Mouse (Mus musculus) intestine, postnatal 0 days (tissue): ENCODE results near the gene Atp8a2. TPM values are rescaled to one million over a fixed set of nuclear protein-coding genes. Genes with fewer than 3 reads are reported as not detected.

Source experiments
- ATAC-seq: fragments of 200-750 bp; cut with Nextera tagmentation; 2 replicates; pipeline ENCODE4 v1.8.0; 2017; ENCODE audit warnings: mild to moderate bottlenecking, moderate TSS enrichment, moderate library complexity
- H3K27ac ChIP-seq: fragments of 300-500 bp; sonication (generic); 2 replicates; pipeline ENCODE4 v1.5.1; 2014; ENCODE audit warnings: mild to moderate bottlenecking, low read depth, low read length, moderate library complexity
- H3K27me3 ChIP-seq: fragments of 300-500 bp; sonication (generic); replicated peaks from 2 replicates; pipeline ENCODE4 v1.6.1; 2014; ENCODE audit warnings: low read length, mixed read lengths; ENCODE audit not compliant: control insufficient read depth, insufficient read depth
- H3K36me3 ChIP-seq: fragments of 300-500 bp; sonication (generic); 2 replicates; pipeline ENCODE4 v1.6.1; 2014; ENCODE audit warnings: mild to moderate bottlenecking, moderate library complexity; ENCODE audit not compliant: control insufficient read depth, insufficient read depth
- H3K4me1 ChIP-seq: fragments of 300-500 bp; sonication (generic); replicated peaks from 2 replicates; pipeline ENCODE4 v1.6.1; 2014; ENCODE audit warnings: antibody characterized with exemption, low read length, mixed read lengths; ENCODE audit not compliant: control insufficient read depth, insufficient read depth
- H3K4me2 ChIP-seq: fragments of 300-500 bp; sonication (generic); replicated peaks from 2 replicates; pipeline ENCODE4 v1.6.1; 2014; ENCODE audit warnings: low read depth, mild to moderate bottlenecking, moderate library complexity
- H3K4me3 ChIP-seq: fragments of 300-500 bp; sonication (generic); 2 replicates; pipeline ENCODE4 v1.5.1; 2014; ENCODE audit warnings: low read depth, low read length
- H3K9ac ChIP-seq: fragments of 300-500 bp; sonication (generic); 2 replicates; pipeline ENCODE4 v1.6.1; 2014; ENCODE audit warnings: mild to moderate bottlenecking, low read depth, low read length
- H3K9me3 ChIP-seq: fragments of 300-500 bp; sonication (generic); 2 replicates; pipeline ENCODE4 v1.6.1; 2016; ENCODE audit warnings: mixed run types; ENCODE audit not compliant: control insufficient read depth
- CTCF ChIP-seq: sonication (generic); IDR thresholded peaks from 2 replicates; pipeline ENCODE4 v1.5.1; 2016; ENCODE audit warnings: low read depth, mild to moderate bottlenecking, control low read depth, antibody characterized with exemption, moderate library complexity
- WGBS: fragments of 180-500 bp; shearing (Covaris S2); extraction: QIAGEN DNeasy Blood & Tissue Kit; methylation state at CpG from one replicate; pipeline ENCODE4 v1.1.7; 2014; 5-methylcytosine and 5-hydroxymethylcytosine counted together
- microRNA counts: library from miRNA; unstranded; fragments of <30 nt; microRNA quantifications from one replicate; lab custom pipeline; 2016
- microRNA-seq: library from miRNA; unstranded; fragments of <30 nt; microRNA quantifications from one replicate; pipeline ENCODE4, GENCODE M21; 2016
- polyA plus RNA-seq: library from polyadenylated mRNA; unstranded; fragments of >200 nt; fragmentation: Nextera tagmentation; extraction: Ambion mirVana; gene quantifications from 2 replicates; pipeline ENCODE4 v1.2.1, GENCODE M21; 2015

Atp8a2 gene
- polyA plus RNA-seq, 1 experiment from 2014 or later = 5.1 TPM

DNA sequence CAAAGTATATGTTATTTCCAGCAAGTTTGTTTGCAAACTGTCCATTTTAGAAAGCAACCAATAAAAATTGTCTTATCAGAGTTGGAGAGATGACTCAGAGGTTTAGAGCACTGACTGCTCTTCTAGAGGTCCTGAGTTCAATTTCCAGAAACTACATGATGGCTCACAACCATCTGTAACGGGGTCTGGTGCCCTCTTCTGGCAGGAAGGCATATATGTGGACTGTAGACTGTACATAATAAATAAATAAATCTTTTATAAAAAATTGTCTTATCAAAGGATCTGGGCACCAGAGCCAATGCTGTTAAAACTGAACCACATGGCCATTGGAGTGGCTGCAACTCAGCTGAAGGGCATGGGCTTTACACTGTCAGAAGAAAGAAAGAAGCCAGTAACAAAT is 606.4 kb downstream of the Atp8a2 start:
- Histone ChIP-seq H3K36me3 (peaks cover 47% of the 10 kb centered on the region), H3K9me3 (no peaks in the 10 kb centered on the region), H3K4me1 (no peaks in the 10 kb centered on the region), H3K27me3 (no peaks in the 10 kb centered on the region), H3K4me2 (no peak overlapping the region), H3K9ac (no peak overlapping the region), H3K27ac (no peak overlapping the region), H3K4me3 (no peak overlapping the region)
- WGBS = 66% methylated on average over 1 of the region's 1 CpGs
- TF ChIP-seq CTCF = peak; percentile 61
- no peak for ATAC-seq

MicroRNAs within 50 kb of the gene (microRNA counts, 519-probe panel; counts per million panel counts)
- not detected for microRNA mmu-miR-719 (lab: Ali Mortazavi, UCI)

Small RNAs within 50 kb of the gene (microRNA-seq; reads per million reads assigned to microRNA genes)
- not detected for gene Mir719

Other genes with a start within 250 kb of the Atp8a2 start
- gene Nupl1, start 54.3 kb upstream of the Atp8a2 start, polyA plus RNA-seq = not detected in 2 replicates
- gene Gm49336, start 54.3 kb upstream of the Atp8a2 start, polyA plus RNA-seq = 16.6 and 17.4 TPM in 2 replicates
- gene Mtmr6, start 68.0 kb upstream of the Atp8a2 start, polyA plus RNA-seq = 16.9 and 17.8 TPM in 2 replicates
- 0.33 and 0.40 TPM in 2 replicates for gene Amer2, start 176.1 kb upstream of the Atp8a2 start, polyA plus RNA-seq